8 mouse cellular contexts compared by ENCODE assay signal in the genomic region with DNA sequence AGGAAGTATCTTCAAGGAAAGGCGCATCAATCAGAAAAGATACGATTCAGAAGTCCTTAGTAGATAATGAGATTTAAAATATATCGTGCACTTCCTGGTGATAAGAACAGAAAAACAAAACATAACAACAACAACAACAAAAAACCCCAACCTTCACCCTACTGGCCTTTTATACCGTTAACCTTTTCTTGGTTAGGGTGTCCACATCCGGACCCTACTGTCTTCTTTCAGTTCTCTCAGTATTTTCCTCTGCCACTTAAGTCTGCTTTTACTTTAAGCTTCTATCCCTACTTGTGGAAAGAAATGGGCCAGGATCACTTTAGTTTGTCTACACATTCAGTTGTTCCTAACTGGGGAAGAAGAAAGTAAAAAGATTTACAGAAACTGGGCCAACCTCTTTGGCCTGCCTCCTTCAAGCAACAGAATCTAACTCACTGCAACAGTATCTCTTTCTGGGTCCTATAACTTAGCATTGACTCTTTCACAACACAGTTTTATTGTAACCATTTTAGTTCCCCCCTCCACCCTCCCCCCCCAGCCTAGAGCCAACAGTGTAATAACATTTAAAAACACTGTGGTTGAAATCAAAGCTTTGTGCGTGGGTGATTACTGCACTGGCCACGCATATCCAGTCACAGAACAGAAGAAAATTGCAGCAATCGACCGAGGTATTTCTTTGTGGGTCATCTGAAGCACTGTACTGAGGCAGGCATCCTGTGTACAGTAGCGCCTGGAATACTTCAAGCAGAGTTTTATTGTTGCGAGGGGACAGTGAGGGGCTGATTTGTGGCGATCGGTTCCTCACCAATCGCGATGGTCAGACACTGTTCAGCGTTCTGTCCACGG. TPM values are rescaled to one million over a fixed set of nuclear protein-coding genes. Genes with fewer than 3 reads are reported as not detected.
DNase-seq lines count a peak whose midpoint lies in the region; ATAC-seq and TF ChIP-seq lines count a peak whose summit lies in the region.

No protein-coding gene starts in this region.

- H3K4me2 ChIP-seq in limb, embryonic 14.5 days (replicated peaks; ENCODE audit: low read depth, low read length, severe bottlenecking): peak overlapping the region; percentile 87

- peaks cover 6% of the 10 kb centered on the region; the same call in 1 of the 2 replicates for H3K4me1 ChIP-seq in cerebellum, adult 2 months (ENCODE audit: control insufficient read depth, insufficient read depth, low read length)
- peaks cover 8% of the 10 kb centered on the region for H3K4me1 ChIP-seq in thymus, adult 2 months (replicated peaks; ENCODE audit: control insufficient read depth, insufficient read depth, low read length)
- H3K4me1 ChIP-seq in limb, embryonic 14.5 days (ENCODE audit: control insufficient read depth, insufficient read depth, low read length): peaks cover 3% of the 10 kb centered on the region; the same call in 1 of the 2 replicates
- no peaks in the 10 kb centered on the region; the same call in 1 of the 2 replicates for H3K4me1 ChIP-seq in small intestine, adult 2 months (ENCODE audit: control insufficient read depth, insufficient read depth, insufficient read length, low read length)

- H3K4me3 ChIP-seq in cerebellum, adult 2 months (replicated peaks; ENCODE audit: insufficient read depth, low read depth, low read length): peak overlapping the region; percentile 78
- H3K4me3 ChIP-seq in thymus, adult 2 months (ENCODE audit: control insufficient read depth, insufficient read depth, low read length): peak overlapping the region; percentile 19
- peak overlapping the region; percentile 99 for H3K4me3 ChIP-seq in limb, embryonic 14.5 days (replicated peaks; ENCODE audit: low read length)
- H3K4me3 ChIP-seq in small intestine, adult 2 months (ENCODE audit: low read depth, low read length): peak overlapping the region; percentile 56

- TF ChIP-seq POLR2A in cerebellum, adult 2 months (IDR thresholded peaks at IDR 0.05; ENCODE audit: borderline replicate concordance, insufficient read depth, low read length): no peak
- no peak for TF ChIP-seq POLR2A in thymus, adult 2 months (IDR thresholded peaks at IDR 0.05; ENCODE audit: control insufficient read depth, extremely low read depth, insufficient read depth, low read length, poor library complexity)
- TF ChIP-seq POLR2A in limb, embryonic 14.5 days (IDR thresholded peaks at IDR 0.05; ENCODE audit: borderline replicate concordance, extremely low read depth, insufficient read depth, insufficient read length): no peak
- TF ChIP-seq POLR2A in small intestine, adult 2 months (IDR thresholded peaks at IDR 0.05; ENCODE audit: low read depth, low read length): no peak

- no peak overlapping the region for H3K27ac ChIP-seq in cerebellum, adult 2 months (ENCODE audit: insufficient read depth, low read length)
- H3K27ac ChIP-seq in thymus, adult 2 months (ENCODE audit: control insufficient read depth, insufficient read depth, low read length): peak overlapping the region; percentile 16
- no peak overlapping the region for H3K27ac ChIP-seq in limb, embryonic 14.5 days (replicated peaks; ENCODE audit: low read depth, low read length)
- H3K27ac ChIP-seq in small intestine, adult 2 months (ENCODE audit: insufficient read depth, low read depth, low read length): peak overlapping the region; percentile 1; the same call in 1 of the 2 replicates

- peak overlapping the region; percentile 93; the same call in 1 of the 2 replicates for H3K9ac ChIP-seq in limb, embryonic 14.5 days (ENCODE audit: low read depth, low read length, severe bottlenecking)

- WGBS in cerebellum, adult 2 months: 31% methylated on average over 17 of the region's 17 CpGs
- 26% methylated on average over 17 of the region's 17 CpGs for WGBS in thymus, adult 2 months
- WGBS in limb, embryonic 14.5 days: 25% methylated on average over 17 of the region's 17 CpGs
- WGBS in small intestine, adult 2 months: 23% methylated on average over 17 of the region's 17 CpGs

- DNase-seq in cerebellum, adult 2 months: no peak
- no peak for DNase-seq in cerebellum, postnatal 10 days
- DNase-seq in thymus, adult 2 months: no peak
- no peak for DNase-seq in thymus, postnatal 10 days (ENCODE audit: low spot score in 2 of 2)
- DNase-seq in limb, embryonic 14.5 days (ENCODE audit: low spot score): no peak
- DNase-seq in cerebellum, postnatal 25 days: no peak
- no peak for DNase-seq in frontal cortex, adult 2 months (ENCODE audit: extremely low spot score in 1 of 2, low spot score in 1 of 2)

- TF ChIP-seq CTCF in cerebellum, adult 2 months (IDR thresholded peaks at IDR 0.05; ENCODE audit: borderline replicate concordance, insufficient read depth, low read depth, low read length): no peak
- no peak for TF ChIP-seq CTCF in thymus, adult 2 months (IDR thresholded peaks at IDR 0.05; ENCODE audit: borderline replicate concordance, control insufficient read depth, extremely low read depth, insufficient read depth, low read length, poor library complexity)
- no peak for TF ChIP-seq CTCF in small intestine, adult 2 months (IDR thresholded peaks at IDR 0.05; ENCODE audit: extremely low read depth, insufficient read length, insufficient replicate concordance, low read depth, low read length)

- peak; percentile 62 for ATAC-seq in limb, embryonic 14.5 days (ENCODE audit: low FRiP score, low read depth)

- no peaks in the 10 kb centered on the region for H3K36me3 ChIP-seq in thymus, adult 2 months (ENCODE audit: control insufficient read depth, insufficient read depth, low read length)
- H3K36me3 ChIP-seq in limb, embryonic 14.5 days (ENCODE audit: control insufficient read depth, insufficient read depth, low read length): no peaks in the 10 kb centered on the region
- H3K36me3 ChIP-seq in small intestine, adult 2 months (ENCODE audit: control insufficient read depth, insufficient read depth, low read length): no peaks in the 10 kb centered on the region

- no peaks in the 10 kb centered on the region for H3K27me3 ChIP-seq in cerebellum, adult 2 months (ENCODE audit: control insufficient read depth, insufficient read depth, low read length)
- H3K27me3 ChIP-seq in thymus, adult 2 months (ENCODE audit: control insufficient read depth, insufficient read depth, low read length): no peaks in the 10 kb centered on the region
- H3K27me3 ChIP-seq in limb, embryonic 14.5 days (ENCODE audit: control insufficient read depth, insufficient read depth, low read length): no peaks in the 10 kb centered on the region
- H3K27me3 ChIP-seq in small intestine, adult 2 months (ENCODE audit: control insufficient read depth, insufficient read depth, low read length): no peaks in the 10 kb centered on the region

- H3K9me3 ChIP-seq in limb, embryonic 14.5 days (ENCODE audit: control insufficient read depth, low read length): no peaks in the 10 kb centered on the region

RNA-seq across cellular contexts. Expression of gene Cdk17, which starts 0.8 kb away (rescaled TPM):
- polyA plus RNA-seq in cerebellum, adult 2 months (2012; rRNA removed): 63.1 and 79.1 TPM in 2 replicates
- 79.2 and 79.5 TPM in 2 replicates for polyA plus RNA-seq in thymus, adult 2 months (2012; rRNA removed)
- 25.9 and 28.0 TPM in 2 replicates for polyA plus RNA-seq in limb, embryonic 14.5 days (2012; rRNA removed)
- polyA plus RNA-seq in limb, embryonic 14.5 days (2014; fragmentation: Nextera tagmentation; extraction: Ambion mirVana): 23.6 and 24.7 TPM in 2 replicates
- 4.3 and 5.2 TPM in 2 replicates for polyA plus RNA-seq in small intestine, adult 2 months (2012; rRNA removed)
- 139 and 147 TPM in 2 replicates for polyA plus RNA-seq in frontal cortex, adult 2 months (2012; rRNA removed)

Comparison
In these comparisons a context has a peak if more than half of its experiments do, and no peak if none do; other contexts are left out.
1. H3K27ac ChIP-seq: peak in thymus, adult 2 months (single experiment) and small intestine, adult 2 months (single experiment); none in cerebellum, adult 2 months (single experiment) and limb, embryonic 14.5 days (single experiment).
2. H3K4me3 ChIP-seq: peak in every context shown above with its lines; median percentile 99 in limb, embryonic 14.5 days; 78 in cerebellum, adult 2 months; 56 in small intestine, adult 2 months; 19 in thymus, adult 2 months.